Mouse (Mus musculus): ENCODE measurements around the gene Mgarp.
"Not testable (repeated sequence)": the region's sequence is repeated elsewhere in the genome, so short reads cannot be mapped to it uniquely, and the experiment has no call there.

Gene Mgarp

DNA sequence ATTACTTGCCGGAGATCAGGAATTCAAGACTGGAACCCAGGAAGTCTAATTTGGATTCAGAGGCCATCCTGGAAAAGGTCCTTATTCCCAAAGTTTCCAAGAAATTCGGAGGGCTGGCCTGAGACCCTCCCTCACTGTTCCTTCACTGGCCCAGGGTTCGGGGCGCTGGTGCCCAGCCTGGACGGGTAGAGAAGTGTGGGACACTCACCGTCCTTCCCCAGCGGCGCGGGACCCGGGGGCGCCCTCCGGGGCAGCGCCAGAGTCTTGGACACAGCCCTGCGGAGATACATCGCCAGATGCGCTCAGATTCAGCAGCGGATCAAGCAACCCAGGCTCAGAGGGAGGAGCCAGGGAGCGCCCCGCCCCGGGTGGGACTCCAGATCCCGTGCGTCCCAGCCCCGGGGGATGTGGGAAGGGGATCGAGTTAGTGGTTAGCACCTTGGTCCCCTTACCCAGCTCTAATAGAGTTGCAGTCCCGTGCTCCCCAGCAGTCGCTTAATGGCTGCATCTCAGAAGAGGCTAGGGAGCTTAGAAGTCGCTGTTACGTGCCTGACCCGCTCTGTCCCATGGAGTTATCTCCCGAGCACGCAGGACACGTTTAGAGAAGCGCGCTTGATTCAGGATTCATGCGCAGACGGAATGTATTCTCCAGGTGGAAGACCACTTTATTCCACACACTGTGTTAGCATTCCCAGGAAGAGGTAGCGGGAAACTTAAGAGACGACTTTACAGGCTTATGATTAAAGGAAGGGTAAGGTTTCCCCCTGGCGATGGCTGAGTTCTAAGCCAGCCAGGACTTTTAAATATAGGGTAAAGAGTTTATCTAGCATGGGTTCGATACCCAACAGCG is at the start of gene Mgarp:
Gene Mgarp, minus strand, starts transcription at position 520 of the 850 bp plus-strand sequence.
- peak; percentile 91 to 97 for DNase-seq (ENCODE audit: inconsistent age in 2 of 2, low spot score in 1 of 2)

- no peak for DNase-seq (ENCODE audit: inconsistent age in 2 of 2, low spot score in 1 of 2)
Measured at GRCm38 (mm10) chr3:51434871-51435595, 38.5 kb upstream of the Mgarp start.

DNA sequence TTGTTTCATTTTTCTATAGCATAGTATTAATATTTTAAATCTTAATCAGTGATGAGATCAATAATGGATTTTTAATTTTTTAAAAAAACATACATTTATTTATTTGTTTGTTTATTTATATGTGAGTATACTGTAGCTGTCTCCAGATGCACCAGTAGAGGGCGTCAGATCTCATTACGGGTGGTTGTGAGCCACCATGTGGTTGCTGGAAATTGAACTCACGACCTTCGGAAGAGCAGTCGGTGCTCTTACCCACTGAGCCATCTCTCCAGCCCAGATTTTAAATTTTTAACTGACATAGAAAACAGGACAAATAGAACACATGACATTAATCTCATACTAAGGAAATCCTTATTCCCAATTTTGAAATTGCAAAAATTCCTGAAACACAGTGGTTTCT is 37.8 kb upstream of the Mgarp start:
- DNase-seq (ENCODE audit: inconsistent age in 2 of 2, low spot score in 1 of 2) = not testable (repeated sequence)

GRCm38 (mm10) chr3:51425394-51425793 is 28.9 kb upstream of the Mgarp start:
- DNase-seq (ENCODE audit: inconsistent age in 2 of 2, low spot score in 1 of 2) = no peak

DNA sequence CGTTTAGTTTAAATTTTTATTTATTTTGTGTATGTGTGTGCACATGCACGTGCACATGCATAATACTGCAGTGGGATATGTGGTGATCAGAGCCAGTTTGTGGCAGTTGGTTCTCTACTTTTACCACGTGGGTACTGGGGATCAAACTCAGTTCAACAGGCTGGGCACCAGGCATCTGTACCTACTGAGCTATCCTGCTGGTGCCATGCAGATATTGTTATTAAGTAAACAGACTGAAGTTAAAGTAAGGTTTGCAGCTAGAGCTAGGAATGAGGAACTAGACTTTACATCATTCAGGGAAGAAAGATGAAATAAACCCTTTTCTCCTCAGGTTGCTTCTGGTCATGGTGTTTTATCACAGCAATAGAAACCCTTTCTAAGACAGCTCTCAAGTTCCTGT is 25.4 kb upstream of the Mgarp start:
- DNase-seq (ENCODE audit: inconsistent age in 2 of 2, low spot score in 1 of 2) = no peak

DNA sequence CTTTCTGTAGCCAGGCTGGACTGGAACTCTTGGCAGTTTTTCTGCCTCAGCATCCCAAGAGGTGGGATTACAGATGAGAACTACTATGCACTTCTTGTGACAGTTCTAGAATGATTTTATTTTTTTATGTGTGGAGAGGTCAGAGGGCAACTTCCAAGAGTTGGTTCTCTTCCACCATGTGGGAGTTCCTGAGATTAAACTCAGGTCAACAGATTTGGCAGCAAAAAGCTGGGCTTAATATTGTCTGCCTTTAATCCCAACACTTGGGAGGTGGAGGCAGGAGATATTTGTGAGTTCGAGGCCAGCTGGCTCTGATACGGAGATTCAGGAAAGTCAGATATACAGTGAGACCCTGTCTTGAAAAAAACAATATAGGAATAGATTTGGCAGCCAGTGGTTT is 21.4 kb upstream of the Mgarp start:
- no peak for DNase-seq (ENCODE audit: inconsistent age in 2 of 2, low spot score in 1 of 2)

DNA sequence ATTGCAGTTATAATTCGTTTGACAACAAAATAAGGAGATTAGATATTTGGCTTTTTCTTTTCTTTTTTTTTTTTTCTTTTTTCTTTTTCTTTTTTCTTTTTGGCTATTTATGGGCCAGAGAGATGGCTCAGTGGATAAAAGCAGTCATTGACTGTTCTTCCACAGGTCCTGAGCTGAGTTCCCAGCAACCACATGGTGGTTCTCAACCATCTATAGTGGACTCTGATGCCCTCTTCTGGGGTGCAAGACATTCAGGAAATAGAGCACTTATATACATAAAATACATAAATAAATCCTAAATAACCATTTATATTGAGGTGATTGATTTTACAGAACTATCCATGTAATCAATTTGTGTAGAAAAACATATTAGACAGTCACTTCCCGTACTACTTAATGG is 20.9 kb upstream of the Mgarp start:
- DNase-seq (ENCODE audit: inconsistent age in 2 of 2, low spot score in 1 of 2) = no peak

GRCm38 (mm10) chr3:51417135-51417458 is 20.6 kb upstream of the Mgarp start:
- DNase-seq (ENCODE audit: inconsistent age in 2 of 2, low spot score in 1 of 2) = no peak

GRCm38 (mm10) chr3:51416364-51417134 is 20.0 kb upstream of the Mgarp start:
- peak; percentile 65 to 91 for DNase-seq (ENCODE audit: inconsistent age in 2 of 2, low spot score in 1 of 2)

DNA sequence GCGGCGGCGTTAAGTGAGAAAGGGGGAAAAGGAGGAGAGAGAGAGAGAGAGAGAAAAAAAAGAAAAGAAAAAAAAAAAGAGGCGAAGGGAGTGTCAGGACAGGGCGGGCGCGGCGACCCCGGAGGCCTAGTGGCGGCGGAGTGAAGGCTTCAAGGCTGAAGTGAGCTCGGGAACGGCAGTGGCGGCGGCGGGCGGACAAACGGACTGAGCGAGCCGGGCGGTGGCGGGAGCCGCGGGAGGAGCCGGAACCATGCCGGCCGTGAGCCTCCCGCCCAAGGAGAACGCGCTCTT is 19.5 kb upstream of the Mgarp start:
- no peak for DNase-seq (ENCODE audit: inconsistent age in 2 of 2, low spot score in 1 of 2)

GRCm38 (mm10) chr3:51415098-51416072 is 18.8 kb upstream of the Mgarp start, which contains the start of gene Naa15:
Naa15 (plus strand) TSS chr3:51415148.
- DNase-seq (ENCODE audit: inconsistent age in 2 of 2, low spot score in 1 of 2) = peak; percentile 97 to 98

GRCm38 (mm10) chr3:51413276-51413675 is 16.7 kb upstream of the Mgarp start:
- peak in 1 of 2 experiments; percentile 80 for DNase-seq (ENCODE audit: inconsistent age in 2 of 2, low spot score in 1 of 2)

- DNase-seq (ENCODE audit: inconsistent age in 2 of 2, low spot score in 1 of 2) = no peak
Measured at GRCm38 (mm10) chr3:51412457-51412856, 15.9 kb upstream of the Mgarp start.

DNA sequence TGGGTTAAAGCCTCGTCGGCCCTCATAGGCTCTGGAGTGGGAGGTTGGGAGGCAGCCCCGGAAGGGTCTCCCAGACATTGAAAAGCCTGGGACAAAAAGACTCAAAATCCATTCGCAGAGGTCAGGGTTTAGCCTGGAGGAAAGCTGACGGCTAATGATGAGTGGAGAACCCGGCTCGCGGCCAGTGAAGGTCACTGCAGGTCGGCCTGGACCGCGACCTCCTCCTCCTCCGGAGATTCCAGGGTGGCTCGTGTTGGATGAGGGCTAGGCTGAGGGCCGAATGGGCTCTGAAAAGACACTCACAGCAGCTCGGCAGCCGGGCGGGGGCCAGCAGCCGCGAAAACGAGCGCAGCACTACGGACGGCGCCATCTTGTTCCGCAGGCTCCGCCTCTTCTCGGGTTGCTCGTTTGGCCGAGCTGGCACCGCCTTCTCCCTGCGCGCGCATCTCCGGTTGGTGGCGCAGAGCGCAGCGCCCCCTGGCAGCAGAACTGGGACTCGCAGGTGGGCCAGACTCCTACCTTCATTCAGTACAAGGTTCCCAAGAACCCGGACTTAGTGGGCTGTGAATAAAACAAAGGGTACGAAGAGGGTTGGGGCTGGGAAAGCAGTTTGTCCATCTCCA is 12.1 kb upstream of the Mgarp start, which contains the start of gene Ndufc1:
Gene Ndufc1, minus strand, starts transcription at position 428 of the 623 bp plus-strand sequence.
- DNase-seq (ENCODE audit: inconsistent age in 2 of 2, low spot score in 1 of 2) = peak; percentile 96 to 99

DNA sequence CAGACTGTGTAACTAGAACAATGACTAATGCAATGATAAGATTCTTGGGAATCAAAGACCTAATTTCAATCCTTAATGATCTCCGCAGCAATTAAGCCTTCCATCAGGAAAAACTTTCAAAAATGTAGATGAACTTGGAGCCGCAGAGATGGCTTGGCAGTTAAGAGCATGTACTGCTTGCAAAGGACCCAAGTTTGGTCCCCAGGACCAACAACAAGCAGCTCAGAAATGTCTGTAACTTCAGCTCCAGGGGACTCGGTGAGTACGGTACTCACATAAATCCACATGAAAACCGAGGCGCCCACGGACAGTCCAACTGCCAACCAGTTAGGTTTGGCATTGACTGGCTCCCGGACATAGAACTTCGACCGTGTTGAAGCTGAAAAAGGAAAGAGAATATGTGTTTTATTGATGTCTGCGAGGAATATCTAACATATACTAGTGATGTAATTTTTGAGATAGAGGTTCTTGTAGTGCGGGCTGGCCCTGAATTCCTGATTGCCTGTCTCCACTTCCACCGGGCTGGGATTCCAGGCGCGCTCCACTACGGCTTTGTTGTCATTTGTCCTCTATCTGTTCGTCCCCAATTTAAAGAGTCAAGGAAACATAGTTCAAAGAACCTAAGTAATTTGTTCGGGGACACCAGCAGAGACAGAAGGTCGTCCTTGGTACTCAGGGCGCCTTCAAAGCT is 11.5 kb upstream of the Mgarp start:
- DNase-seq (ENCODE audit: inconsistent age in 2 of 2, low spot score in 1 of 2) = peak in 1 of 2 experiments; percentile 84

- DNase-seq (ENCODE audit: inconsistent age in 2 of 2, low spot score in 1 of 2) = no peak
Measured at GRCm38 (mm10) chr3:51402628-51403027, 6.1 kb upstream of the Mgarp start.

DNA sequence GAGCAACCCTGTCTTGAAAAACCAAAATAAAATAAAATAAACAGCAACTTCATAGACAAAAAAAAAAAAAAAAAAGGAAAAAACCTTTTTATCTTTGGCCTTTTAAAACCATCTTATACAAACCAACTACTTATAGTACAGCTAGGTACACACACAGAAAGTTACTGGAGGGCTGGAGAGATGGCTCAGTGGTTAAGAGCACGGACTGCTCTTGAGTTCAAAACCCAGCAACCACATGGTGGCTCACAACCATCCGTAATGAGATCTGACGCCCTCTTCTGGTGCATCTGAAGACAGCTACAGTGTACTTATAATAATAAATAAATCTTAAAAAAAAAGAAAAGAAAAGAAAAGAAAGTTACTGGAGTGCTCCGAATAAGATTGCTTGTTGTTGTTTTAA is 5.5 kb upstream of the Mgarp start:
- peak in 1 of 2 experiments; percentile 44 for DNase-seq (ENCODE audit: inconsistent age in 2 of 2, low spot score in 1 of 2)

DNA sequence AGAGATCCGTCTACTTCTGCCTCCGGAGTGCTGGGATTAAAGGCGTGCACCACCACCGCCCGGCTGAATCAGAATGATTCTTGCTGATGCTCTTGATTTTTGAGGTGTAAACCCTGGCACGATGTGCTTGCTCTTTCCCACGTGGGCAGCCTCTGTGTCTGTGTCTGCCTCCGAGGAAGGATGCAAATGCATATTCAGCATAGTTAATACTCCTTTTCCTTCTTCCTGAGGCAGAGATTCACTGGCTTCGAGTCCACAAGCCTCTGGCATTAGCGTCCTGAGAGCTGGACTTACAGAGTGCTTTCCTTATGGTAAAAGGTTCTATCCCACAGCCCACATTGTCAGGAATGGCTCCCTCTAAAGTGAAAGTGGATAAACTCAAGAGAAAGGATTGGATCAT is 4.1 kb upstream of the Mgarp start:
- DNase-seq (ENCODE audit: inconsistent age in 2 of 2, low spot score in 1 of 2) = peak; percentile 66 to 85

- peak in 1 of 2 experiments; percentile 62 for DNase-seq (ENCODE audit: inconsistent age in 2 of 2, low spot score in 1 of 2)
Measured at GRCm38 (mm10) chr3:51399531-51399930, 3.0 kb upstream of the Mgarp start.
